Mouse (Mus musculus) natural killer cell, adult 2 months (primary cell): ENCODE measurements around the gene Nckipsd.
A peak's percentile ranks its signal among the peaks of the same experiment; 100 is the strongest.

ENCODE experiments used
- DNase-seq, 2 experiments: peaks; one replicate each; pipeline ENCODE4 v3.0.0; 2022; ENCODE audit warnings: low spot score in 2 of 2

The Nckipsd gene

GRCm38 (mm10) chr9:108808163-108808665 is at the start of gene Nckipsd:
Gene Nckipsd, plus strand, starts transcription at chr9:108808368.
- DNase-seq = peak; percentile 91 to 94

- no peak for DNase-seq
Measured at GRCm38 (mm10) chr9:108759121-108759520, 49.0 kb upstream of the Nckipsd start.

GRCm38 (mm10) chr9:108759805-108760204 is 48.4 kb upstream of the Nckipsd start:
- peak; percentile 48 for DNase-seq

- DNase-seq = peak in 1 of 2 experiments; percentile 19
Measured at GRCm38 (mm10) chr9:108761561-108761960, 46.6 kb upstream of the Nckipsd start.

GRCm38 (mm10) chr9:108764971-108765370 is 43.2 kb upstream of the Nckipsd start:
- no peak for DNase-seq

GRCm38 (mm10) chr9:108776614-108777013 is 31.6 kb upstream of the Nckipsd start:
- no peak for DNase-seq

- DNase-seq = no peak
Measured at GRCm38 (mm10) chr9:108777276-108777675, 30.9 kb upstream of the Nckipsd start.

GRCm38 (mm10) chr9:108780959-108781358 is 27.2 kb upstream of the Nckipsd start:
- no peak for DNase-seq

GRCm38 (mm10) chr9:108781891-108782290 is 26.3 kb upstream of the Nckipsd start:
- no peak for DNase-seq

- no peak for DNase-seq
Measured at GRCm38 (mm10) chr9:108782836-108783547, 25.2 kb upstream of the Nckipsd start.

- DNase-seq = peak; percentile 89 to 90
Measured at GRCm38 (mm10) chr9:108783548-108784463, 24.4 kb upstream of the Nckipsd start, which contains the start of gene Ip6k2. Gene Ip6k2, plus strand, starts transcription at chr9:108783796.

GRCm38 (mm10) chr9:108785416-108785815 is 22.8 kb upstream of the Nckipsd start:
- DNase-seq = no peak

GRCm38 (mm10) chr9:108786494-108786893 is 21.7 kb upstream of the Nckipsd start:
- no peak for DNase-seq

GRCm38 (mm10) chr9:108787080-108787479 is 21.1 kb upstream of the Nckipsd start:
- DNase-seq = no peak

- DNase-seq = no peak
Measured at GRCm38 (mm10) chr9:108788713-108789112, 19.5 kb upstream of the Nckipsd start.

GRCm38 (mm10) chr9:108792307-108792706 is 15.9 kb upstream of the Nckipsd start:
- no peak for DNase-seq

GRCm38 (mm10) chr9:108792730-108793129 is 15.4 kb upstream of the Nckipsd start:
- peak; percentile 38 to 49 for DNase-seq

- no peak for DNase-seq
Measured at GRCm38 (mm10) chr9:108795281-108795680, 12.9 kb upstream of the Nckipsd start.

GRCm38 (mm10) chr9:108795762-108796161 is 12.4 kb upstream of the Nckipsd start:
- no peak for DNase-seq

- DNase-seq = no peak
Measured at GRCm38 (mm10) chr9:108796351-108796981, 11.7 kb upstream of the Nckipsd start.

GRCm38 (mm10) chr9:108797477-108797876 is 10.7 kb upstream of the Nckipsd start:
- no peak for DNase-seq

- DNase-seq = no peak
Measured at GRCm38 (mm10) chr9:108798508-108799075, 9.6 kb upstream of the Nckipsd start.
